Mouse (Mus musculus) midbrain, embryonic 10.5 days (tissue): ENCODE data around the gene Suv39h1. TPM values are rescaled to one million over a fixed set of nuclear protein-coding genes. Genes with fewer than 3 reads are reported as not detected.
"Not testable (repeated sequence)": the region's sequence is repeated elsewhere in the genome, so short reads cannot be mapped to it uniquely, and the experiment has no call there.

ENCODE experiments used
- DNase-seq: peaks from one replicate; pipeline ENCODE4 v3.0.0-alpha.2; 2017; ENCODE audit warnings: low spot score
- H3K27ac ChIP-seq: fragments of 300-500 bp; sonication (generic); replicated peaks from 2 replicates; pipeline ENCODE4 v1.5.1; 2016; ENCODE audit warnings: mild to moderate bottlenecking
- H3K27me3 ChIP-seq: fragments of 300-500 bp; sonication (generic); 2 replicates; pipeline ENCODE4 v1.6.1; 2016; ENCODE audit warnings: low read depth, mild to moderate bottlenecking; ENCODE audit not compliant: poor library complexity, severe bottlenecking
- H3K36me3 ChIP-seq: fragments of 300-500 bp; sonication (generic); 2 replicates; pipeline ENCODE4 v1.6.1; 2016; ENCODE audit warnings: mild to moderate bottlenecking, moderate library complexity
- H3K4me1 ChIP-seq: fragments of 300-500 bp; sonication (generic); 2 replicates; pipeline ENCODE4 v1.6.1; 2016
- H3K4me3 ChIP-seq: fragments of 300-500 bp; sonication (generic); 2 replicates; pipeline ENCODE4 v1.5.1; 2016; ENCODE audit warnings: mild to moderate bottlenecking, moderate library complexity
- H3K9me3 ChIP-seq: fragments of 300-500 bp; sonication (generic); replicated peaks from 2 replicates; pipeline ENCODE4 v1.6.1; 2016; ENCODE audit warnings: mild to moderate bottlenecking
- WGBS: fragments of 180-500 bp; shearing (Covaris S2); methylation state at CpG from one replicate; pipeline ENCODE4 v1.1.7; 2016; 5-methylcytosine and 5-hydroxymethylcytosine counted together
- polyA plus RNA-seq: library from polyadenylated mRNA; unstranded; fragments of >200 nt; fragmentation: Nextera tagmentation; extraction: Ambion mirVana; gene quantifications from 2 replicates; pipeline ENCODE4 v1.2.1, GENCODE M21; 2016

The Suv39h1 gene
- polyA plus RNA-seq, 1 experiment from 2014 or later: 99.4 TPM

DNA sequence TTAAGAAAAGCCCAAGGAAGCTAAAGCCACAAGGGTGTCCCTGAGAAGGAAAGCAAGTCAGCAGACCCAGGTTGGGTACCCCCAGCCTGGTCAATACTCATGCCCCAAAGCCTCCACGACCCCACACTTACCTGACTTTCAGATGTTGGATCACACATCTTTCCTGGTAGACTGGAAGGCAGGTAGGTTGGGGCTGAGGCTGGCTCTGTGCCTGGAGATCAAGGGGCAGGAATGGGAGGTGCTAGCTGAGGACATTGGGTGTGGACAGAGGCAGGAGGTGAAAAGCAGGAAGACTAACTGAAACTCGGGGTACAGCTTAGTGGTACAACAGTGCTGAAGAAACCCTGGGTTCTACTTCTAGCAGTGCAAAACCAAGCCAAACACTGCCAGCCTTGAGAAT is 56.3 kb downstream of the Suv39h1 start, which contains the start of gene Glod5:
Gene Glod5 (minus strand): TSS at position 207 of the 400 bp plus-strand sequence.
- Histone ChIP-seq H3K4me1 (peaks cover 4% of the 10 kb centered on the region), H3K9me3 (no peaks in the 10 kb centered on the region), H3K36me3 (no peaks in the 10 kb centered on the region), H3K27ac (no peak within 1 kb of the TSS), H3K4me3 (no peak within 1 kb of the TSS), H3K27me3 (no peaks in the 10 kb centered on the region)
- no peak for DNase-seq
- 74% methylated on average over 2 of the region's 2 CpGs for WGBS

DNA sequence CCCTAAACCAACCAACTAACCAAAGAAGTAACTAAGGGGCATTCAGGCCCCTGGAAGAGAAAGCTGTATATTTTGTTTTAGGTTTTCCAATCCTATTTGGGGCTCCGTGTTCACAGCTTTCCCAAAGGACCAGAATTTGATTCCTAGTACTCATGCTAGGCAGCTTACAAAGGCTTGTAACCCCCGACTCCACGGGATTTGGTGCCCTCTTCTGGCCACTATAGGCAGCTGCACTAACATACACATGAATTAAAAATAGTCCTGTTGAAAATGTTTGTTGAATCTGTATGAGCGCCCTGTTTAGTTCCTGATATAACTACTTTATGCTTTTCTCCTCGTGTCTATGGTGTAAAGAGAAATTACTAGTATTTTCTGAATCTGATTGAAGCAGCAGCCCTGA is 57.4 kb downstream of the Suv39h1 start:
- no peak overlapping the region for H3K27ac ChIP-seq
- H3K4me3 ChIP-seq: no peak overlapping the region
- 12% methylated on average over 5 of the region's 5 CpGs for WGBS
- peaks cover 14% of the 10 kb centered on the region for H3K4me1 ChIP-seq
- no peaks in the 10 kb centered on the region for H3K36me3 ChIP-seq
- H3K27me3 ChIP-seq: no peaks in the 10 kb centered on the region
- no peaks in the 10 kb centered on the region for H3K9me3 ChIP-seq
- peak; percentile 50 for DNase-seq

DNA sequence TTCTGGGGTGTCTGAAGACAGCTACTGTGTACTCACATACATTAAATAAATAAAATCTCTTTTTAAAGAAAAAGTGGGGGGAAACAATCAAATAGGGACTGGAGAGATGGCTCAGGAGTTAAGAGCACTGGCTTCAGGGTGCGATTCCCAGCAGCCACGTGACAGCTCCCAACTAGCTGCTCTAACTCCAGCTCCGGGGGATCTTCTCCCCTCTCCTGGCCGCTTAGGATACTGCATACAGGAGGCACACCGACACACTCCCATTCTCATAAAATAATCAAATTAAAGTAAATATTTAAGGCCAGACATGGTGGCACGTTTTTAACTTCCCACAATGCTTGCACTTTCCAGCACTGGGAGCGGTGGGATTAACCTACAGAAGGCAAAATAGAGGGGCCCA is 58.9 kb downstream of the Suv39h1 start:
- not testable (repeated sequence) for H3K4me3 ChIP-seq, H3K36me3 ChIP-seq, H3K9me3 ChIP-seq, H3K27me3 ChIP-seq
- H3K4me1 ChIP-seq: peaks cover 14% of the 10 kb centered on the region
- WGBS: 24% methylated on average over 7 of the region's 7 CpGs
- H3K27ac ChIP-seq: 0 out of 2 replicates have a peak overlapping the region, but pooled peaks have one; percentile 28
- peak; percentile 19 for DNase-seq

DNA sequence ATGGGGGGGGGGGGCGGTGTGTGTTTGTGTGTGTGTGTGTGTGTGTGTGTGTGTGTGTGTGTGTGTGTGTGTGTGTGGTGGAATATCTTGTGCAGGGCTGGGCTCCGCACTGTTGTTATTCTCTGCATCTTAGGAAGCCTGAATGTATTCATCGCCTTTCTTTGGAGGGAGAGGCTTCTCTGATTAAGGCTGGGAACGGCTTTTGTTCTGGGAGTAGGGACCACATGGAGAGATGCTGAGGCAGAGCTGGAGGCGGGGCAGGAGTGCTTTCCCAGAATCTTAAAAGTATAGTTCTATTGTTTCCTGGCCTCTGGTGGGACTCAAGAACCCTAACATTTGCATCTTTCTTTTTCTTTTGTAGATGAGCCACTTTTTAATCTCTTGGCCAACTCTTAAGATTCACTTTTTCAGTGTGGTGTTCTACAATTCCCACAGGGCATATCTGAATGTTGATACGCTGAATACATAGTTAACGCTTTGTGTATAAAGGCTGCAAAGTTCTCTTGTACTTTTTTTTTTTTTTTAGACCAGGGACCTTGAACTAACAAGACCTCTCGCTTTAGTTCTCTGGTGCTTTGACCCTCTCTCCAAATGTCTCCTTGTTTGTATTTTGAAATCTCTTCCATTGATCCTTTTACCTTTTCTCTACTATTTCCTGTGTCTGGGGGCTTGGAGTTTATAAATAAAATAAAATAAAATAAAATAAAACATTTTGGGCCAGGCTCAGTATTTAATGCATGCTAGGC is 60.8 kb downstream of the Suv39h1 start:
- no peaks in the 10 kb centered on the region for H3K36me3 ChIP-seq
- WGBS: 24% methylated on average over 7 of the region's 8 CpGs
- H3K4me1 ChIP-seq: peaks cover 14% of the 10 kb centered on the region
- 0 out of 2 replicates have a peak, but pooled peaks cover 4% of the 10 kb centered on the region for H3K9me3 ChIP-seq
- H3K27ac ChIP-seq: peak overlapping the region; percentile 79
- no peaks in the 10 kb centered on the region for H3K27me3 ChIP-seq
- peak; percentile 45 for DNase-seq
- H3K4me3 ChIP-seq: peak overlapping the region; percentile 9; the same call in 1 of the 2 replicates

DNA sequence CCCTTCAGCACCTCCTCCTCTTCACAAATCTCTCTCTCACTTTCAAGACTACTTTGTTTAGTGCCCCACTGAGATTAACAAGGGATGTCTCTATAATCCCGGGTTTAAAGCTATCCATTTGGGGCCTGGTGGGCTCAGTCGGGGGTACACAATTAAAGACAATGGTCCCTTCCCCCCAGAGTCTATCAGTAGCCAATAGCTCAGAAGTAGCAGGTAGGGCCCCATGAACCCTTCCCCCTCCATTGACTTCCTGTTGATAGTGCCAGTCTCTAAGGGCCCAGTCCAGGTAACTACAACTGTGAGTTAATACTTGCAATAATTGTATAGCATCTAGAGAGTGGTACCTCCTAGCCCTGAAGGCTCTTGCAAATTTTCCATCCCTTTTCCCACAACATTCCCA is 61.4 kb downstream of the Suv39h1 start:
- peak overlapping the region; percentile 9; the same call in 1 of the 2 replicates for H3K4me3 ChIP-seq
- peaks cover 19% of the 10 kb centered on the region for H3K4me1 ChIP-seq
- DNase-seq: no peak
- no peaks in the 10 kb centered on the region for H3K27me3 ChIP-seq
- 15% methylated on average over 2 of the region's 2 CpGs for WGBS
- peak overlapping the region; percentile 79 for H3K27ac ChIP-seq
- 0 out of 2 replicates have a peak, but pooled peaks cover 4% of the 10 kb centered on the region for H3K9me3 ChIP-seq
- H3K36me3 ChIP-seq: no peaks in the 10 kb centered on the region

Other genes with a start within 250 kb of the Suv39h1 start
- gene Otud5, start 233.4 kb downstream of the Suv39h1 start, polyA plus RNA-seq: 40.7 and 45.1 TPM in 2 replicates
- 14.0 and 16.5 TPM in 2 replicates for gene Pim2, start 196.5 kb downstream of the Suv39h1 start, polyA plus RNA-seq
- 28.3 and 31.4 TPM in 2 replicates for gene Slc35a2, start 190.7 kb downstream of the Suv39h1 start, polyA plus RNA-seq
- gene Pqbp1, start 175.5 kb downstream of the Suv39h1 start, polyA plus RNA-seq: 132 and 146 TPM in 2 replicates
- gene Timm17b, start 175.4 kb downstream of the Suv39h1 start, polyA plus RNA-seq: 193 and 203 TPM in 2 replicates
- not detected in 2 replicates for gene Gm10491, start 166.9 kb downstream of the Suv39h1 start, polyA plus RNA-seq
- gene Gm10490, start 165.2 kb downstream of the Suv39h1 start, polyA plus RNA-seq: not detected in 2 replicates
- gene Pcsk1n, start 154.9 kb downstream of the Suv39h1 start, polyA plus RNA-seq: 13.3 and 26.7 TPM in 2 replicates
- gene Eras, start 146.2 kb downstream of the Suv39h1 start, polyA plus RNA-seq: 0.19 TPM in 1 of 2 replicates, not detected in the other
- 71.7 and 85.0 TPM in 2 replicates for gene Hdac6, start 126.9 kb downstream of the Suv39h1 start, polyA plus RNA-seq
- 5.4 and 7.8 TPM in 2 replicates for gene Gata1, start 96.7 kb downstream of the Suv39h1 start, polyA plus RNA-seq
- gene Glod5, start 56.3 kb downstream of the Suv39h1 start, polyA plus RNA-seq: 0.54 and 0.56 TPM in 2 replicates
- gene Was, start 15.7 kb upstream of the Suv39h1 start, polyA plus RNA-seq: 0.17 and 0.31 TPM in 2 replicates
- 22.8 and 32.2 TPM in 2 replicates for gene Wdr13, start 58.1 kb upstream of the Suv39h1 start, polyA plus RNA-seq
- gene Rbm3, start 71.1 kb upstream of the Suv39h1 start, polyA plus RNA-seq: 397 and 409 TPM in 2 replicates
- gene Tbc1d25, start 101.4 kb upstream of the Suv39h1 start, polyA plus RNA-seq: 8.7 and 11.2 TPM in 2 replicates
- gene Ebp, start 118.8 kb upstream of the Suv39h1 start, polyA plus RNA-seq: 35.1 TPM in 2 replicates
- 12.2 and 17.2 TPM in 2 replicates for gene Porcn, start 131.8 kb upstream of the Suv39h1 start, polyA plus RNA-seq
- gene Ftsj1, start 177.6 kb upstream of the Suv39h1 start, polyA plus RNA-seq: 44.2 and 45.7 TPM in 2 replicates
- gene Slc38a5, start 196.4 kb upstream of the Suv39h1 start, polyA plus RNA-seq: 4.6 and 4.8 TPM in 2 replicates